Mouse (Mus musculus): ENCODE measurements around the gene Gm45062.

DNA sequence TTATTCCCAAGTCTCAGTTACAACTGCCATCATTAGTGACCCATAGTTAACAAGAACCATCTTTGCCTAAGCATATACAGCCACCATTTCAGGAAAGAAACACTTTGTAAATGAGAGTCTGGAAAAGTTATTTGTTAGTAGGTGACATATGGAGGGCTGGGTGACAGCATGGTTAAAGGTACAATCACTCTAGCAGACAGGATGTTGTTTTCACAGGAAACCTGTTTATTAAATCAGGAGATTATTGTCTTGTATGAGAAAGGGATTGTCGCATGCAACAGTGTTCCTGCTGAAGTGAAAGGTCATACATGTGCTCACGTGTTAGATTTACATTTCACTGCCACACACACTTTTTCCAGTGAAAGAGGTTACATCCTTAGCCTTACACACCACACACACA, 92.3 kb downstream of the Gm45062 start:
- TF ChIP-seq CTCF (IDR thresholded peaks at IDR 0.05; ENCODE audit: insufficient read depth, low read length) (no peak), POLR2A (IDR thresholded peaks at IDR 0.05; ENCODE audit: borderline replicate concordance, extremely low read depth, low read depth, low read length) (no peak)
